Mouse (Mus musculus): Measurements from ENCODE around the gene Hs3st3a1. TPM values are rescaled to one million over a fixed set of nuclear protein-coding genes. Genes with fewer than 3 reads are reported as not detected.

The Hs3st3a1 gene
- polyA plus RNA-seq, 1 experiment from 2014 or later, result 2.5 TPM

- no peaks in the 10 kb centered on the region for H3K36me3 ChIP-seq (ENCODE audit: control insufficient read depth, insufficient read depth, low read length)
- no peaks in the 10 kb centered on the region for H3K9me3 ChIP-seq (ENCODE audit: control insufficient read depth, low read length)
- H3K4me3 ChIP-seq (ENCODE audit: low read depth, low read length), result no peak overlapping the region
- 83% methylated on average over 9 of the region's 9 CpGs for WGBS
- DNase-seq (ENCODE audit: low spot score) (no peak), ATAC-seq (replicated peaks; ENCODE audit: low FRiP score, low TSS enrichment, low read depth) (no peak)
- no peak overlapping the region for H3K4me2 ChIP-seq (ENCODE audit: low read length)
- H3K27me3 ChIP-seq (replicated peaks; ENCODE audit: control insufficient read depth, insufficient read depth, low read length), result 0 out of 2 replicates have a peak, but pooled peaks cover 7% of the 10 kb centered on the region
- no peaks in the 10 kb centered on the region for H3K4me1 ChIP-seq (replicated peaks; ENCODE audit: control insufficient read depth, insufficient read depth, low read length)
- no peak overlapping the region for H3K9ac ChIP-seq (ENCODE audit: low read length)
- H3K27ac ChIP-seq (ENCODE audit: low read depth), result no peak overlapping the region
Measured at GRCm38 (mm10) chr11:64448586-64449315, 13.6 kb downstream of the Hs3st3a1 start.

GRCm38 (mm10) chr11:64461746-64462145, 26.6 kb downstream of the Hs3st3a1 start:
- Histone ChIP-seq H3K4me3 (ENCODE audit: low read depth, low read length) (no peak overlapping the region), H3K9ac (ENCODE audit: low read length) (no peak overlapping the region), H3K27ac (ENCODE audit: low read depth) (no peak overlapping the region), H3K36me3 (ENCODE audit: control insufficient read depth, insufficient read depth, low read length) (no peaks in the 10 kb centered on the region), H3K9me3 (ENCODE audit: control insufficient read depth, low read length) (no peaks in the 10 kb centered on the region), H3K4me2 (ENCODE audit: low read length) (no peak overlapping the region), H3K4me1 (replicated peaks; ENCODE audit: control insufficient read depth, insufficient read depth, low read length) (no peaks in the 10 kb centered on the region), H3K27me3 (replicated peaks; ENCODE audit: control insufficient read depth, insufficient read depth, low read length) (no peaks in the 10 kb centered on the region)
- 77% methylated on average over 3 of the region's 3 CpGs for WGBS
- ATAC-seq (replicated peaks; ENCODE audit: low FRiP score, low TSS enrichment, low read depth) (no peak), DNase-seq (ENCODE audit: low spot score) (no peak)

GRCm38 (mm10) chr11:64468737-64469136, 33.6 kb downstream of the Hs3st3a1 start:
- DNase-seq (ENCODE audit: low spot score) (no peak), ATAC-seq (replicated peaks; ENCODE audit: low FRiP score, low TSS enrichment, low read depth) (no peak)
- no peaks in the 10 kb centered on the region for H3K4me1 ChIP-seq (replicated peaks; ENCODE audit: control insufficient read depth, insufficient read depth, low read length)
- H3K36me3 ChIP-seq (ENCODE audit: control insufficient read depth, insufficient read depth, low read length), result no peaks in the 10 kb centered on the region
- no peak overlapping the region for H3K27ac ChIP-seq (ENCODE audit: low read depth)
- 57% methylated on average over 4 of the region's 4 CpGs for WGBS
- no peak overlapping the region for H3K4me2 ChIP-seq (ENCODE audit: low read length)
- H3K27me3 ChIP-seq (replicated peaks; ENCODE audit: control insufficient read depth, insufficient read depth, low read length), result no peaks in the 10 kb centered on the region
- H3K4me3 ChIP-seq (ENCODE audit: low read depth, low read length), result no peak overlapping the region
- H3K9ac ChIP-seq (ENCODE audit: low read length), result no peak overlapping the region
- no peaks in the 10 kb centered on the region for H3K9me3 ChIP-seq (ENCODE audit: control insufficient read depth, low read length)

- ATAC-seq (replicated peaks; ENCODE audit: low FRiP score, low TSS enrichment, low read depth), result no peak
- H3K9me3 ChIP-seq (ENCODE audit: control insufficient read depth, low read length), result no peaks in the 10 kb centered on the region
- H3K27me3 ChIP-seq (replicated peaks; ENCODE audit: control insufficient read depth, insufficient read depth, low read length), result no peaks in the 10 kb centered on the region
- no peak overlapping the region for H3K9ac ChIP-seq (ENCODE audit: low read length)
- no peaks in the 10 kb centered on the region for H3K36me3 ChIP-seq (ENCODE audit: control insufficient read depth, insufficient read depth, low read length)
- H3K27ac ChIP-seq (ENCODE audit: low read depth), result no peak overlapping the region
- no peak overlapping the region for H3K4me2 ChIP-seq (ENCODE audit: low read length)
- no peaks in the 10 kb centered on the region for H3K4me1 ChIP-seq (replicated peaks; ENCODE audit: control insufficient read depth, insufficient read depth, low read length)
- no peak for DNase-seq (ENCODE audit: low spot score)
- no peak overlapping the region for H3K4me3 ChIP-seq (ENCODE audit: low read depth, low read length)
Measured at GRCm38 (mm10) chr11:64470689-64471088, 35.6 kb downstream of the Hs3st3a1 start.

- Histone ChIP-seq H3K27me3 (replicated peaks; ENCODE audit: control insufficient read depth, insufficient read depth, low read length) (no peaks in the 10 kb centered on the region), H3K4me3 (ENCODE audit: low read depth, low read length) (no peak overlapping the region), H3K4me1 (replicated peaks; ENCODE audit: control insufficient read depth, insufficient read depth, low read length) (no peaks in the 10 kb centered on the region), H3K9ac (ENCODE audit: low read length) (no peak overlapping the region), H3K9me3 (ENCODE audit: control insufficient read depth, low read length) (no peaks in the 10 kb centered on the region), H3K4me2 (ENCODE audit: low read length) (no peak overlapping the region), H3K27ac (ENCODE audit: low read depth) (no peak overlapping the region), H3K36me3 (ENCODE audit: control insufficient read depth, insufficient read depth, low read length) (no peaks in the 10 kb centered on the region)
- ATAC-seq (replicated peaks; ENCODE audit: low FRiP score, low TSS enrichment, low read depth) (no peak), DNase-seq (ENCODE audit: low spot score) (no peak)
- WGBS, result 77% methylated on average over 3 of the region's 3 CpGs
Measured at GRCm38 (mm10) chr11:64473679-64474078, 38.5 kb downstream of the Hs3st3a1 start.

- Histone ChIP-seq H3K9me3 (ENCODE audit: control insufficient read depth, low read length) (no peaks in the 10 kb centered on the region), H3K27ac (ENCODE audit: low read depth) (no peak overlapping the region), H3K4me1 (replicated peaks; ENCODE audit: control insufficient read depth, insufficient read depth, low read length) (no peaks in the 10 kb centered on the region; the same call in 1 of the 2 replicates), H3K4me2 (ENCODE audit: low read length) (no peak overlapping the region), H3K36me3 (ENCODE audit: control insufficient read depth, insufficient read depth, low read length) (no peaks in the 10 kb centered on the region), H3K9ac (ENCODE audit: low read length) (no peak overlapping the region), H3K27me3 (replicated peaks; ENCODE audit: control insufficient read depth, insufficient read depth, low read length) (no peaks in the 10 kb centered on the region), H3K4me3 (ENCODE audit: low read depth, low read length) (no peak overlapping the region)
- no peak for ATAC-seq (replicated peaks; ENCODE audit: low FRiP score, low TSS enrichment, low read depth)
- no peak for DNase-seq (ENCODE audit: low spot score)
- WGBS, result 51% methylated on average over 3 of the region's 3 CpGs
Measured at GRCm38 (mm10) chr11:64481445-64481844, 46.3 kb downstream of the Hs3st3a1 start.

GRCm38 (mm10) chr11:64489587-64490433, 54.7 kb downstream of the Hs3st3a1 start:
- Histone ChIP-seq H3K9me3 (ENCODE audit: control insufficient read depth, low read length) (no peaks in the 10 kb centered on the region), H3K4me3 (ENCODE audit: low read depth, low read length) (no peak overlapping the region), H3K36me3 (ENCODE audit: control insufficient read depth, insufficient read depth, low read length) (no peaks in the 10 kb centered on the region), H3K4me2 (ENCODE audit: low read length) (no peak overlapping the region), H3K4me1 (replicated peaks; ENCODE audit: control insufficient read depth, insufficient read depth, low read length) (no peaks in the 10 kb centered on the region), H3K9ac (ENCODE audit: low read length) (no peak overlapping the region), H3K27me3 (replicated peaks; ENCODE audit: control insufficient read depth, insufficient read depth, low read length) (no peaks in the 10 kb centered on the region), H3K27ac (ENCODE audit: low read depth) (no peak overlapping the region)
- 42% methylated on average over 9 of the region's 9 CpGs for WGBS
- DNase-seq (ENCODE audit: low spot score), result no peak
- ATAC-seq (replicated peaks; ENCODE audit: low FRiP score, low TSS enrichment, low read depth), result no peak

- 59% methylated on average over 2 of the region's 2 CpGs for WGBS
- Histone ChIP-seq H3K4me1 (replicated peaks; ENCODE audit: control insufficient read depth, insufficient read depth, low read length) (no peaks in the 10 kb centered on the region), H3K36me3 (ENCODE audit: control insufficient read depth, insufficient read depth, low read length) (no peaks in the 10 kb centered on the region), H3K4me2 (ENCODE audit: low read length) (no peak overlapping the region), H3K4me3 (ENCODE audit: low read depth, low read length) (no peak overlapping the region), H3K9ac (ENCODE audit: low read length) (no peak overlapping the region), H3K9me3 (ENCODE audit: control insufficient read depth, low read length) (no peaks in the 10 kb centered on the region), H3K27me3 (replicated peaks; ENCODE audit: control insufficient read depth, insufficient read depth, low read length) (no peaks in the 10 kb centered on the region), H3K27ac (ENCODE audit: low read depth) (no peak overlapping the region)
- no peak for DNase-seq (ENCODE audit: low spot score)
- ATAC-seq (replicated peaks; ENCODE audit: low FRiP score, low TSS enrichment, low read depth), result no peak
Measured at GRCm38 (mm10) chr11:64494448-64494847, 59.3 kb downstream of the Hs3st3a1 start.

All from intestine, embryonic 14.5 days (tissue).